Mouse (Mus musculus) cerebellum, adult 9-10 months (tissue): ENCODE results near the gene Gtdc1.

Experiments used
- DNase-seq: peaks from one replicate; pipeline ENCODE4 v3.0.0; 2022

The Gtdc1 gene

GRCm38 (mm10) chr2:44571810-44572209, 355.6 kb downstream of the Gtdc1 start:
- no peak for DNase-seq

GRCm38 (mm10) chr2:44571156-44571555, 356.3 kb downstream of the Gtdc1 start:
- no peak for DNase-seq

- no peak for DNase-seq
These were observed 358.1 kb downstream of the Gtdc1 start for GRCm38 (mm10) chr2:44569140-44569952.

GRCm38 (mm10) chr2:44564776-44565692, 362.4 kb downstream of the Gtdc1 start:
- peak; percentile 46 for DNase-seq

- DNase-seq = no peak
These were observed 365.7 kb downstream of the Gtdc1 start for GRCm38 (mm10) chr2:44561789-44562188.

- DNase-seq = no peak
These were observed 368.1 kb downstream of the Gtdc1 start for GRCm38 (mm10) chr2:44559242-44559944.

GRCm38 (mm10) chr2:44557669-44558281, 369.7 kb downstream of the Gtdc1 start:
- no peak for DNase-seq

- no peak for DNase-seq
These were observed 370.4 kb downstream of the Gtdc1 start for GRCm38 (mm10) chr2:44556861-44557592.

- no peak for DNase-seq
These were observed 372.7 kb downstream of the Gtdc1 start for GRCm38 (mm10) chr2:44554716-44555115.

GRCm38 (mm10) chr2:44549311-44549710, 378.1 kb downstream of the Gtdc1 start:
- no peak for DNase-seq

- DNase-seq = no peak
These were observed 384.7 kb downstream of the Gtdc1 start for GRCm38 (mm10) chr2:44542775-44543174.

- DNase-seq = no peak
These were observed 385.7 kb downstream of the Gtdc1 start for GRCm38 (mm10) chr2:44541726-44542125.

- no peak for DNase-seq
These were observed 386.6 kb downstream of the Gtdc1 start for GRCm38 (mm10) chr2:44540881-44541280.

GRCm38 (mm10) chr2:44539121-44539634, 388.3 kb downstream of the Gtdc1 start:
- no peak for DNase-seq

- no peak for DNase-seq
These were observed 389.3 kb downstream of the Gtdc1 start for GRCm38 (mm10) chr2:44538135-44538534.

GRCm38 (mm10) chr2:44535760-44536159, 391.7 kb downstream of the Gtdc1 start:
- DNase-seq = peak; percentile 10

GRCm38 (mm10) chr2:44535136-44535675, 392.3 kb downstream of the Gtdc1 start:
- DNase-seq = no peak

GRCm38 (mm10) chr2:44526110-44527032, 401.1 kb downstream of the Gtdc1 start:
- DNase-seq = peak; percentile 9

GRCm38 (mm10) chr2:44525187-44525919, 402.1 kb downstream of the Gtdc1 start:
- DNase-seq = no peak
